Mouse (Mus musculus) layer of hippocampus, postnatal 36 days (tissue): ENCODE data around the gene Ppard. TPM values are rescaled to one million over a fixed set of nuclear protein-coding genes. Genes with fewer than 3 reads are reported as not detected.

Experiments
- DNase-seq, 2 experiments: peaks; one replicate each; pipeline ENCODE4 v3.0.0; 2022
- total RNA-seq, 2 experiments: library from RNA; stranded (reverse); gene quantifications; 2 replicates each; pipeline ENCODE4 v1.2.3; 2021

Ppard gene
- total RNA-seq, 2 experiments from 2014 or later: 22.8 to 30.3 TPM

DNA sequence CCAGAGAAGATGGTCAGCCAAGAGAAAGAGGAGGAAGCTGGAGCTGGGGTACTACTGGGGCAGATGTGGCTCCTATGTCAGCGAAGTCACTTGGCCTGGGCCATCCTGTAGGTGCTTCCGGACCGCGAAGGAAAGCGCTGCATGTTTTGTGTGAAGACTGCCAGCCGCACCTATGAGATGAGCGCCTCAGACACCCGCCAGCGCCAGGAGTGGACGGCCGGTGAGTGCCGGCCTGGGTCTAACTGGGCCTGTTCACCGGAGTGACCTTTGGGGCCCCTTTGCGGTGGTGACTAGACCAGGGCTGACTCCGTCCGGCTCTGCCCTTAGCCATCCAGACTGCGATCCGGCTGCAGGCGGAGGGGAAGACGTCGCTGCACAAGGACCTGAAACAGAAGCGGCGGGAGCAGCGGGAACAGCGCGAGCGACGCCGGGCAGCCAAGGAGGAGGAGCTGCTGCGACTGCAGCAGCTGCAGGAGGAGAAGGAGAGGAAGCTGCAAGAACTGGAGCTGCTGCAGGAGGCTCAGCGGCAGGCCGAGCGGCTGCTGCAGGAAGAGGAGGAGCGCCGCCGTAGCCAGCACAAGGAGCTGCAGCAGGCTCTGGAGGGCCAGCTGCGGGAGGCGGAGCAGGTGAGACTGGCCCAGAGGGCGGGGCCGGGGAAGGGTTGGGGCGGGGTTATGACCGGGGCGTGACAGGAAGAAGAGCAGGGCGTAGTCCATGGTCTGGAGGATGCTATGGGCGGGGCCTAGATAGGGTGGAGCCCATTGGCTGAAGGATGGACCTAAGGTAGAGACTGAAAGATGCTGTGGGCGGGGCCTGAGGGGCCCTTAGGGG, 8.7 kb upstream of the Ppard start:
- peak; percentile 79 to 82 for DNase-seq

DNA sequence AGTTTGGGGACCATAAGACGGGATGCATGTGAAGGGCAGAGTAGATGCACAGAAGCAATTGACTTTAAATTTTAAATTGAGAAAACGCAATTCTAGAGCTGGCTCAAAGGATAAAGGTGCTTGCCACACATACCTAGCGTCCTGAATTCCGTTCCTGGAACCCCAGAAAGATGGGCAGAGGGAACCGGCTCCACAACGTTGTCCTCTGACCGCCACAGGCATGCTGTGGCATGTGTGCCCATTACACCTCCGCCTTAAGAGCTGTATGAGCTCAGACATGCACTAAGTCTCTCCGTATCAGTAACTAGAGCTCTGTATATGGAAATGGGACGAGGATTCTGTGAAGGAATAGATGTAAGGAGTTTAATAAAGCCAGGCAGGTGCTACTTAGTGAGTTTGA, 7.9 kb upstream of the Ppard start:
- no peak for DNase-seq

DNA sequence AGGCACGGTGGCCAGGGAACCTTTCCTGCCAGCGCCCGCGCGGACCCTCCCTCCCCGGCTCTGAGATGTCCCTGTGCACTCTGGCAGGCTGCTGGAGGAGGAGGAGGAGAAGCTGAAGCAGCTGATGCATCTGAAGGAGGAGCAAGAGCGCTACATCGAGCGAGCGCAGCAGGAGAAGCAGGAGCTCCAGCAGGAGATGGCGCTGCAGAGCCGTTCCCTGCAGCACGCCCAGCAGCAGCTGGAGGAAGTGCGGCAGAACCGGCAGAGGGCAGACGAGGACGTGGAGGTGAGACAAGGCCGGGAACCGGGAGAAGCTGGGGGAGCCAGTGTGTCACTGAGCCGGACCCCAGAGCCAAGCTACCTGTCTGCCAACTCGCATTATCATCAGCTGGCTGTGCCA, 6.5 kb upstream of the Ppard start:
- DNase-seq: peak; percentile 90 to 91

DNA sequence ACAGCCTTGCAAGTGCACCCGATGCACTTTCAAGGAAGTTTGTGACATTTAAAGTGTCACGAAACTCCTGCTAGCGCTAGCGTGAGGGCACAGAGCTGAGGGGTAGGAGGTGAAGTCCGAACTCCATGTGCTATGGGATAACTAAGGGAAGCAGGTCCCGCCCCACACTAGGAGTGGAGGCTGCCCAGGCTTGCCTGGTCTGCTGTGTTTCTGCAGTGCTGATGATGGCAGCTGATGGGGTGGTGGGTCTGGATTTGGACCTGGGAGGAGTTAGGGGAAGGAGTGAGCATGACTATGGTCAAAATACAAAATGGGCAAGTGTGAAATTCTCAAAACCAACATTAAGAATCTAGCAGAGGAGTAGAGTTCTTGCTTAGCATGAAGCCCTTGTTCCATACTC, 2.0 kb upstream of the Ppard start:
- DNase-seq: no peak

DNA sequence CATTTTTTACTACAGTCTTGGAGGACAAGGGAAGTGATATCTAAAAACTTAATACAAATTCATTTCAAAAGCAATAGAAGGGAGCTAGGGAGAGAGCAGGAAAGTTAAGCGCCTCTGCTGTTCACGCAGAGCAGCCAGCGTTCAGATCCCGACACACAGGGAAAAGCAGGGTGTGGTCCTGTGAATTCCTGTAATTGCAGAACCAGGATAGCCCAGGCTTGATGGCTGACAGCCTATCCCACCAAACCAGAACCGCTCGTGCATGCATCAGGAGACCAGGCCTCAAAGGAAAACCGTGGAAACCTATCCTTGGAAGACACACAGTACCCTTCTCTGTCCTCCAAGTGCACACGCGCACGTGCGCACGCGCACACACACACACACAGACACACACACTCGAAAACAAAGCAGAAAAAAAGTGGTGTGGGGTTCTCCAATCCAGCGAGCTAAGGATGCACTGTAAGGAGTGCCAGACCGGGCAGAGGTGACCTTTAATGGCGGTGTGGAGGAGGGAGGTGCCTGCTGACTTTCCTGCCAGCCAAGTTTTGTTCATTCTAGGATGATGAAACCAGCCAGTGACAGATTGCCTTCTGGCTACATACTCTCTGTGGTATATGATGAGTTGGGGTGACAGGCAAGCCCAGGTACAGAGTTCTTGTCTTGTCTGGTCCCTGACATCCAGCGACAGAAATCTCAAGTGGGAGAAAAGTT, 1.3 kb upstream of the Ppard start:
- DNase-seq: no peak

DNA sequence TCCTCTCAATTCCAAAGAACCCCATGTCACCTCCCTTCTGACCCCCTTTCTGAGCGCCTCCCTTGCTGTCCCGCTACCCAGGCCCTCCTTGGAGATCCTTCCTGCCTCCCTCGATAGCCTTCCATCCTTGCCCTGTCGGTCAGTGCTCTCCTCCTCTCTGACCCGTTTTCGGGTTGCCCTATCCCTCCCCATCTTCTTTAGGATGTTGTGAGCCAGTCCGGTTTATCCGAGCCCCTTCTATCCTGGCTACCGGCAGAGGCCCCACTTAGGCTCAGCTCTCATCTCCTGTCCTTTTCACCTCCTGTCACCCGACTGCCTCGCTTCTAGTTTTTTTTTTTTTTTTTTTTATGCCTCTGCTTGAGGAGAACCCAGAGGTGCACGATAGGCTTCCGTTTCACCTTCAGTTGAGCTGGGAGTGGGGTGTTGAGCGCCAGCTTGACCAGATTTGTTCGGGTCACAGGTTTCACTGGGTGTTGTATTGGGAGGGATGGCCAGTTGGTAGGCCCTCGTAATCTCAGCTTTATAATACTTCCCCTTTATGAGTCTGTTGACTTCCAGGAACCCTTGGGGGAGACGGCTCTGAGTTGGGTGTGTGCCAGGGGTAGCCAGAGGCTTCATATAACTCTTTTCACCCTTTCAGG, 711 bp downstream of the Ppard start:
- DNase-seq: no peak

DNA sequence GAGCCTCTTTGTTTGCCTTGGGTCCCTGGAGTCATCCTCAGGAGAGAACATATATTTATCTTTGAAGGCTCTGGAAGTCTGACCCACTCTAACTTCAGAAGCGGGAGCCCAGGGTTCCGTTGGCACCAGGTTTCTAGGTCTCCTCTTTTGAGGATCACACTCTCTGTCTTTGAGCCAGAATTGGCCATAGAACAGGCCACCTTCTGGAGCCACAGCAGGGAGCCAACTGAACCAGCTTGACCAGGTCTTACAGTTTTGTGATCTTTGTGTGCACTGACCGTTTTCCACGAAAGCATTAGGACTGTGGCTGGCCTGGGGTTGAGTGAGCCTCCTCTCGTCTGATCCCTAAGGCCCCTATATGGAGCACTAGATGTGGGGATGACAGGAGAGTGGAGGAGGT, 2.1 kb downstream of the Ppard start:
- DNase-seq: no peak

DNA sequence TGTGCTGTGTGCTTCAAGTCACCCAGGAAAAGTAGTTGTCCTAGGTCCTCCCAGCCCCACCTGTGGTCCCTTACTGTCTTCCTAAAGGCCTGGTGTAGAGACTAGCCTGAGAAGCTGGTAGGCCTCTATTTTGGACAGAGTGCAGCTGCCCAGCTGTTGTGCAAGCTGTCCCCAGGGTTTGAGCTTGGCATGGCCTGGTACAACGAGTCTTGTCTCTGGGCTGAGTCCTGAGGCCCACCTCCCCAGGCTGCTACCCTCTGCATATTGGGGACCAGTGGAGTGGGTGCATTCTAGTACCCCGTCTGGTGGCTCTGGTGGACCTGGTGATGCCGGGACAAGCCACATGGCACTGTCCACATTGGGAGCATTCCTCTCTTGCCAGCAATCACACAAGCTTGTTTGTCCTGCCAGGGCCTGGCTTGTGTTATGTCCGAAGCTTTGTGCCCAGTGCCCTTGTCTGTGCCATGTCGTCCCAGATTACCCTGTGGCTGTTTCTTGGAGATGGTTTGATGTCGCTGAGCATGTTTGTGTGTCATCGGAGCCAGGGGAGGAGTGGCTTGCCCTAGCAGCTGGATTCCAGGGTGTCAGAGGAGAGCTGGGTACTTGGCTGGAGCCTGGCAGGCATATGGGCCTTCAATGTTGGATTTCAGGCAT, 3.6 kb downstream of the Ppard start:
- peak in 1 of 2 experiments; percentile 23 for DNase-seq

DNA sequence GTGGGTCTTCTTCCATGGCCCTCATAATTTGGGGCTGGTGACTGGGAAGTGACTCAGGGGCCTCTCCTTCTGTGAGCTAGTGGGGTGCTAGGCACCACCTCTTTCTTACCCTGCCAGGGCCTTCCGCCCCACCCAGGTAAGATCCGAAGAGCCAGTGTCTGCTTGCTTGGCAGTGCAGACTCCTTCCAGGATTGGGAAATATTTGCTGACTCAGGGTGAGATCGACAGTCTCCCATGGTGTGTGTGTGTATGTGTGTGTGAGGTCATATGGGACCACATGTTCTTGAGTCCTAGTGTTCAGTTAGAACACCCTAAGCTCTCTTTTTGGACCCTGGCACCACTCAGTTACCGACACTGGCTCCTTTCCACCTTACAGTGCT, 4.1 kb downstream of the Ppard start:
- DNase-seq: no peak

DNA sequence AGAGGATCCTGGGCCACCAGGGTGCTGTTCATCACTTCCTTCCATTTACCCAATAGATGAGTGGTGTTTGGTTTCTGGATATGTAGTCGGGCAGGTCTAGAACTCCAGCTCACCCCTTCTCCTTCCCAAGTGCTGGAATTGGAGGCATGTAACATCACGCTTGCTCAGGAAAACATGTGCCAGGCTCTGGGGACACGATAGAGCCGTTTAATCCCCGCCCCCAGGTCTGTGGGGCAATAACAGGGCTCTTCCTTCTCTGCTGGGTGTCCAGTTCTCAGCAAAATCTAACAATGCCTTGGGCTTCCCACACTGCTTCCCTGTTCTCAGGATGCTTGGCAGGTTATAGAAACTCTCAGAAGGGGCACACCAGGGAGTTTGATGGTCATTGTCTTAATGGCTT, 4.9 kb downstream of the Ppard start:
- DNase-seq: no peak

DNA sequence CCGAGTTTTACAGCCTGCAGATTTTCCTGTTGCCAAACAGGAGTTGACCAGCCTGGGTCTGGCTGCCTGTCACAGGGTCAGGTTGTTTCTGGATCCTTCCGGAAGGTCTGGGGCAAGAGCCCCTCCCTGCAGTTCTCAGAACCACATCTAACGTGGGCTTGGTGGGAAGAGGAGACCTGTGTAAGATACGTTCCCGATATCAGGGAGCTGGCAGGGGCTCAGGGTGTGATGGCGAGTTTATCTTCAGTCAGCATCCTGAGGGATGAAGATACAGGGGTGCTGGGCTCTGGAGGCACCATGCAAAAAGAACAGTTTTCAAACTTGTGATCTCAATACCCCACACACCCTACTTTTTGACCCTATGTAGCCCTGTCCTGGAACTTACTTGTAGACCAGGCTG, 5.4 kb downstream of the Ppard start:
- no peak for DNase-seq

DNA sequence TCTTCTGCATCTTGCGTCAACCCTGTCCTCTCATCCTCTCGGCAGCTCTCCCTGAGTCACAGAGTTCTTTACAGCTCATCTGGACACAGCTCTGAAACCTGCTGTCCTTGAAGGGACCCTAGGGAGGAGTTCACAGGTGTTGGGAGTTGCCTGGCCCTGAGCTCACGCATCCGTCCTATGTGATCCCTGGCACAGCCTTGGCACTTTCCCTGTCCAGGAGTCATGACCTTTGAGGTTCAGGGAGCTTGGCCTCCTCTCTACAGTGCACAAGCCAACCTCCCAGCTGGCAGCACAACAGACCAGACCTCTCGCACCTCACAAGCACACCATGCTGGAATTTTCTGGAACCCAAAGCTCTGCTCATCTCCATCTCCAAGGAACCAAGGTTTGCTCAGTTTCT, 8.3 kb downstream of the Ppard start:
- no peak for DNase-seq

DNA sequence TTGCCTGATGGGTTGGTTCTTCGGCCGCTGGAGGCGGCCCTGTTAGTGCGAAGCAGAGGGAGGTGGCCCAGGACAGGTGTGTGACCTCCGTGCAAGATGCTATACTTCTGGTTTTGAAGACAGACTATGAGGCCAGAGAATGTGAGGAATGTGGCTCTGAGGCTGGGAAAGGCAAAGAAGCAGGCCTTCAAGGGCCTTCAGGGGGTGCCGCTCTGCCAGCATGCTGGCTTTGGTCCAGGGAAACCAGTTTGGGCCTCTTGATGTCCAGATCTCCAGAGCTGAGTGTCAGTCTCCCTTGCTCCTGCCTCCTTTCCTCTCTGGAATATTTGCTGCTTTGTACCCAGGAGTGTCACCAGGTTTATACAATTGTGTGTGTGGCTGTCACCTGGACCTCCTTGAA, 9.8 kb downstream of the Ppard start:
- DNase-seq: no peak

DNA sequence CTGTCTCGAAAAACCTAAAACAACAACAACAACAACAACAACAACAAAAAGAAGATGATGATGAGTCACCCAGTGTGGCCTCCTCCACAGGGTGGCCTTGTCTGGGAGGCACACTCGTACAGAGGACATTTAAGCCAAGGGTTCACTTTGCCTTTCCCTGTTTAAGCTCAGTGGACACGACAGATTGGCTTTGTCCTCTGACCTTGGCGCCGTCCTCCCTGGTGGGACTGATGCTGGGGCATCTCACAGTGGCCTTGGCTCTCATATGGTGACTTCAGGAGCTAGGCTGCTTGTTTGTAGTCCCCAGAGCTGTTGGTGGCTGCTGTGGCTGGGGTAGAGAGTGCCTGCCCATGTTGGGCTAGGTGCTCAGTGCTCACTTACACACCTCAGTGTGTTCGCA, 11.7 kb downstream of the Ppard start:
- no peak for DNase-seq

DNA sequence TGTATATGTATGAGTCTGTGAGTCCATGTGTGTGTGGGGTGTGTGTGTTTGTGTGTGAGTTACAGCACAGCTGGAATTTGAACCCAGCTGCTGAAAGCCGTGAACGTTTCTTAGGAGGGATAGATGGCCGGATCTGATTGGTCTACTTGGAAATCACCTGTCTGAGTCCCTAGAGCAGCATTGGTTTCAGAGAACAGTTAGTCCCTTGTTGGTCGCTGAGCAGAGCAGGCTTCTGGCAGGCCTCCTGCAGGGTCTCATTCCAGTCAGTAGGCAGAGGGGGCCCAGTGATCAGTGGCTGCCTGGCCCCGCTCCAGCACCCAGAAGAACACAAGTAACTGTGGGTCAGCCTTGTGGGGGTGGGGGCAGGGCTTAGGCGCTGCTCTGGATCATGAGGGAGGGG, 12.2 kb downstream of the Ppard start:
- peak in 1 of 2 experiments; percentile 18 for DNase-seq

DNA sequence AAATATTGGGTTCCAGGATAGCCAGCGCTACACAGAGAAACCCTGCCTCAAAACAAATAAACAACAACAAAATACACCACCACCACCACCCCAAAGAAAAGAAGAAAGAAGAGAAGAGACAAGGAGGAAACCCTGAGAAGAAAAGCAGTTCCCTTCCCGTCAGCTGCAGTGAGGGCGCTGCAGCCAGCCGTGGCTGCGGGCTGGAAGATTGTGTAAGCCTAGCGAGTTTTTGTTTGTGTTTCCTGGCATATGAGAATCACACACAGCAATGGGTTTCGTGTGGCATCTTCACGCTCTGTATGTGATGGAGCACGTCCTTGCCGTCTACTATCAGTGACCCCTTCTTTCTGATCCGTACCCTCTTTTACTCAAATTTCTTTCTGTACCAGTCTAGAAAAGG, 14.1 kb downstream of the Ppard start:
- no peak for DNase-seq

DNA sequence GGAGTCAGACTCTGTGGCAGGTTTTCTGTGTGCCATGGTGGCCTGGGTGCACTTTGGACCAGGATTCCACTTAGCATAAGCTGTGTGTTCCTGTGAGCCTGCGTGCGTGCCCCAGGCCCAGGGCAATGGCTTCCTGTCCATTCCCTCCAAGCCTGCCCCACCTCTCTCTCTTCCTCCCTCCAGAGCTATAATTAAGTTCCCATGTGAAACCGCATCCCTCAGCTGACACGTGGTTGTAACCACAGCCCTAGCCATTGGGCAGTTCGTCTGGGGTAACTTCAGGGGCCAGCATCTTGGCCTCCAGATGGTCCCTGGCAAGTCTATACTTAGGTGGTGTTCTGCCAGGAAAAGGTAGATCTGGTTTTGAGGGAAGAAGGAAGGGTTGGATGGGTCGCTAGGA, 15.1 kb downstream of the Ppard start:
- DNase-seq: no peak

DNA sequence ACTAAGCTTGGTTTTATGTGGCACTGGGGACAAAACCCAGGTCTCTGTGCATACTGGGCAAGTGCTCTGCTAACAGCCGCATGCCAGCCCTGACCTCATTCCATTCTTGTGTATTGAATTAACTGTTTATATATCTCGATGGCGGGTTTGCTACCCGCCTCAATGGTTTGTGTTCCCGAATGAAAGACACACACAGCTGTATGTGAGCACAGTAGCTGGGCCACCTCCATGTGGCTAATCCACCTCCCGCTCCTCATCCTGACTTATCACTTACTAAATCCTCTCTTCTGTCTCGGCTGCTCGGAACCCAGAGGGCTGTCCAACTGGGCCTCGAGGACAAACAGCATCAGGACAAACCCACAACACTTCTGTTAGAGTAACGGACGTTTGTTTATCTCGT, 16.6 kb downstream of the Ppard start:
- DNase-seq: no peak

DNA sequence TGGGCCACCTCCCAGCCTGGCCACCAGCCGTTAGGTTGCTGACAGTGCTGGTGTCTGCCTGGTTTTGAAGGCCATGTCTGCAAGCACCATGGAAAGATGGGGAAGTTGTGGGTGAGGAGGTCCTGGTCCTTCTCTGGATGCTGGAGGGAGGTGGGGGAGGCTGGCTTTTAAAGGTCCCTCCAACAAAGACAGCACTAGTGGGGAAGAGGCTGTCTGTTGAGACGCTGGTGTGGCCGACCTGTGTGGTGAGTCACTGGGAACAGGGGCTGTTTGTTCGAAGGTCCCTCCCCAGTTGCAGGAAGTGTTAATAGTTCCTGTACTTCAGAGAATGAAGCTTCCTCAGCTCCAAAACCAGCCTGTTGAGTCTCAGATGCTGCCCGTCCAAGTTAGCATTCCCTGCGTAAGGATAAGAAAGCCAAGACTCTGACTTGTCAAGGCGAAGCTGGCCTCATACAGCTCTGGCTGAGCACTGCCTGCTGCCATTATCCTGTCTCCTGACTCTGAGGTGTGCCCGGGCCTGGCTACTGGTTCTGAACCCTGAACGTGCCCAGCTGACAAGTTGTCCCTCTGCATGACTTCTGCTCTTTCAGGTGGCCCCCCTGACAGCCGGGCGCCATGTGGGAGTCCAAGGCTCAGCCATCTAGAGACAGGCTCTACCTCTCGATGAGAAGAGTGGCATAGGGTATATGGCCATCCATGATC, 19.2 kb downstream of the Ppard start:
- DNase-seq: no peak

DNA sequence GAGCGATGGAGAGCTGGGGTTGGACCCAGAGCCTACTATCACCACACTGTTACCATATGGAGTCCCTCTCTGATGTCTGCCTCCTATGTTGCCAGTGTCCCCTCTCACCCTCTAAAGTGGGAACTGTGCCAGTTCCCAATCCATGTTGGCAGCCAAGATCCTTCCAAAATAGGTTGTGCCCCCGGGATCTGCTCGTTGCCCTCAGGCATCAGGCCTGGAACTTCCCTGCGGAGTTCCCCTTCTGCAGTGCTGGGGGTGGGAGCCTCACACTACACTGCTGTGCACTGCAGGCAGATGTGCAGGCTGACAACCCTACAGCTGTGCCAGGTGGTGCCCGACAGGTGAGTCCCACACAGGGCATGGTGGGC, 19.8 kb downstream of the Ppard start:
- no peak for DNase-seq

DNA sequence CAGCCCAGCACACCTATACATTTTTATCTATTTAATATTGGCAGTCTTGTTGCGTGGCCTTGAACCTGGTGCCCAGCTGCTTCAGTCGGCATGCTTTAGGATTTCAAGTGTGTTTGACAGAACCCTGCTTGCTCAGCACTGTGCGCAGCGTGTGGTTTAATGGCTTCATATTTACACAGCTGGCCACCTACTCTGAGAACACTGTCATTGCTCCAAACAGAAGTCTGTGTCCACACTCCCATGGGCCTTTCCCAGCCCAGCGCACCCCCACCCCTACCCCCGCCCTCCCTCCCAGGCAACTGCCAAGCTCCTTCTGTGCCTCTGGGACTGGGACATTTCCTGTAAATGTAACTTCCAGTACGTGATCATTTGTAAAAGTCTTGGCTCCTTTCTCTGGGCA, 20.7 kb downstream of the Ppard start:
- DNase-seq: no peak

DNA sequence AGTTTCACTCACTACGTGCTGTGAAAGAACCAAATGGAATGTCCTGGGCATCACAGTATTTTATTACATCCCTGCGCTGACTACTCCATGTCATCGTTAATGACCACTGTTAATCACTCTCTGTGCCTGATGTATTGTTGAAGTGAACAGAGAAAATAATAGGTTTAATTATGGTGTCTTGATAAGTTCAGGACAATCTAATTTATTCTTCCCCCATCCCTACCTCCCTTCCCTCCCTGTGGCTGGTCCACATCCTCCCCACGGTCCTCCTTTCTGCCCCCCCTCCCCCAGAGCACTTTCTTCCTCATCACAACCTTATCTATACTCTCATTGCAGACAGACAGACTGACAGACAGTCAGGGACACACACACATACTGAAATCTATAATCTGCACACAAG, 22.3 kb downstream of the Ppard start:
- DNase-seq: no peak

DNA sequence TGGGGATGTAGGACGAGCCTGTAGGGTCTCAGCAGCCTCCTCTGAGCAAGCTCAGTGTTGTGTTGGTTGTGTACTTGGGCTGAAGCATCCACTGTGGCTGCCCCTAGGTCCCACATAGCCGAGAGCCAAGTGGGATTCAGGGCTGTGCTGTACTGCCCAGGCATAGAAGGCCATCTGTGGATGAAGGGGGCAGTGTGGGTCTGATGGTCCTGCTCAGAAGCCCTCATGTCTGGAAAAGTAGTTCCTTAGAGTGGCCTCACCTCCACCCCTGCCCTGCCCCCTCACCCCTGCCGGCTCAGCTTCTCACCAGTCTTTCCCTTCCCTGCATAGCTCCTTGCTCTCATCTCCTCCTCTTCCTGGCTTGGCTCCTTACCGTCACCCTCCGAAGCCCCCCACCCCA, 23.2 kb downstream of the Ppard start:
- DNase-seq: no peak
